Mouse (Mus musculus): ENCODE measurements around the gene Hes7. TPM values are rescaled to one million over a fixed set of nuclear protein-coding genes. Genes with fewer than 3 reads are reported as not detected.

The Hes7 gene
- polyA plus RNA-seq, 1 experiment from 2014 or later: 0.58 TPM

GRCm38 (mm10) chr11:69114018-69114417, 6.2 kb upstream of the Hes7 start:
- no peak overlapping the region for H3K27ac ChIP-seq
- peaks cover 7% of the 10 kb centered on the region for H3K36me3 ChIP-seq
- no peak for ATAC-seq (ENCODE audit: insufficient number of reproducible peaks, low FRiP score, low TSS enrichment, low read depth)
- no peaks in the 10 kb centered on the region for H3K27me3 ChIP-seq
- no peak overlapping the region for H3K9ac ChIP-seq
- H3K9me3 ChIP-seq: no peaks in the 10 kb centered on the region
- 64% methylated on average over 3 of the region's 3 CpGs for WGBS
- H3K4me3 ChIP-seq: no peak overlapping the region
- H3K4me2 ChIP-seq: no peak overlapping the region
- H3K4me1 ChIP-seq: peaks cover 19% of the 10 kb centered on the region

GRCm38 (mm10) chr11:69114621-69115020, 5.6 kb upstream of the Hes7 start:
- 81% methylated on average over 3 of the region's 3 CpGs for WGBS
- ATAC-seq (ENCODE audit: insufficient number of reproducible peaks, low FRiP score, low TSS enrichment, low read depth): no peak
- no peak overlapping the region for H3K9ac ChIP-seq
- H3K4me3 ChIP-seq: no peak overlapping the region
- no peaks in the 10 kb centered on the region for H3K9me3 ChIP-seq
- H3K4me2 ChIP-seq: no peak overlapping the region
- no peak overlapping the region for H3K27ac ChIP-seq
- peaks cover 24% of the 10 kb centered on the region for H3K4me1 ChIP-seq
- H3K36me3 ChIP-seq: peaks cover under 1% of the 10 kb centered on the region
- no peaks in the 10 kb centered on the region for H3K27me3 ChIP-seq

GRCm38 (mm10) chr11:69116843-69117242, 3.4 kb upstream of the Hes7 start:
- no peak for ATAC-seq (ENCODE audit: insufficient number of reproducible peaks, low FRiP score, low TSS enrichment, low read depth)
- no peak overlapping the region for H3K4me2 ChIP-seq
- H3K36me3 ChIP-seq: no peaks in the 10 kb centered on the region
- no peak overlapping the region for H3K27ac ChIP-seq
- 0 out of 2 replicates have a peak, but pooled peaks cover 2% of the 10 kb centered on the region for H3K27me3 ChIP-seq
- H3K4me3 ChIP-seq: peak overlapping the region; percentile 76
- no peak overlapping the region for H3K9ac ChIP-seq
- peaks cover 46% of the 10 kb centered on the region for H3K4me1 ChIP-seq
- no peaks in the 10 kb centered on the region for H3K9me3 ChIP-seq
- 49% methylated on average over 5 of the region's 5 CpGs for WGBS

GRCm38 (mm10) chr11:69117737-69118695, 2.2 kb upstream of the Hes7 start:
- WGBS: under 1% methylated on average over 45 of the region's 45 CpGs
- H3K4me1 ChIP-seq: peaks cover 47% of the 10 kb centered on the region
- H3K27me3 ChIP-seq: 0 out of 2 replicates have a peak, but pooled peaks cover 2% of the 10 kb centered on the region

GRCm38 (mm10) chr11:69118765-69119164, 1.4 kb upstream of the Hes7 start:
- no peak; the same call in 1 of the 2 replicates for ATAC-seq (ENCODE audit: insufficient number of reproducible peaks, low FRiP score, low TSS enrichment, low read depth)
- Histone ChIP-seq H3K4me1 (peaks cover 49% of the 10 kb centered on the region), H3K4me3 (peak overlapping the region; percentile 76), H3K4me2 (peak overlapping the region; percentile 97), H3K9ac (no peak overlapping the region), H3K27me3 (0 out of 2 replicates have a peak, but pooled peaks cover 2% of the 10 kb centered on the region), H3K27ac (peak overlapping the region; percentile 90; the same call in 1 of the 2 replicates), H3K9me3 (no peaks in the 10 kb centered on the region), H3K36me3 (no peaks in the 10 kb centered on the region)
- 0% methylated on average over 15 of the region's 15 CpGs for WGBS

More at GRCm38 (mm10) chr11:69117737-69118695, 2.2 kb upstream of the Hes7 start:
- H3K36me3 ChIP-seq: no peaks in the 10 kb centered on the region
- H3K9me3 ChIP-seq: no peaks in the 10 kb centered on the region
- no peak for ATAC-seq (ENCODE audit: insufficient number of reproducible peaks, low FRiP score, low TSS enrichment, low read depth)
- peak overlapping the region; percentile 90 for H3K27ac ChIP-seq
- H3K9ac ChIP-seq: peak overlapping the region; percentile 70
- peak overlapping the region; percentile 76 for H3K4me3 ChIP-seq
- H3K4me2 ChIP-seq: peak overlapping the region; percentile 97

- no peaks in the 10 kb centered on the region for H3K9me3 ChIP-seq
- peaks cover 49% of the 10 kb centered on the region for H3K4me1 ChIP-seq
- H3K4me2 ChIP-seq: peak overlapping the region; percentile 97
- H3K27me3 ChIP-seq: 0 out of 2 replicates have a peak, but pooled peaks cover 2% of the 10 kb centered on the region
- ATAC-seq (ENCODE audit: insufficient number of reproducible peaks, low FRiP score, low TSS enrichment, low read depth): no peak
- 34% methylated on average over 14 of the region's 14 CpGs for WGBS
- H3K27ac ChIP-seq: no peak overlapping the region
- no peak overlapping the region for H3K9ac ChIP-seq
- peak overlapping the region; percentile 82 for H3K4me3 ChIP-seq
- no peaks in the 10 kb centered on the region for H3K36me3 ChIP-seq
Measured at GRCm38 (mm10) chr11:69119446-69120155, 603 bp upstream of the Hes7 start.

GRCm38 (mm10) chr11:69121001-69121740, 967 bp downstream of the Hes7 start:
- Histone ChIP-seq H3K9ac (peak overlapping the region; percentile 74; the same call in 1 of the 2 replicates), H3K4me3 (peak overlapping the region; percentile 82), H3K9me3 (no peaks in the 10 kb centered on the region), H3K36me3 (no peaks in the 10 kb centered on the region), H3K27me3 (0 out of 2 replicates have a peak, but pooled peaks cover 2% of the 10 kb centered on the region), H3K27ac (peak overlapping the region; percentile 95), H3K4me2 (peak overlapping the region; percentile 97), H3K4me1 (peaks cover 55% of the 10 kb centered on the region)
- 1% methylated on average over 31 of the region's 33 CpGs for WGBS
- no peak for ATAC-seq (ENCODE audit: insufficient number of reproducible peaks, low FRiP score, low TSS enrichment, low read depth)

- Histone ChIP-seq H3K36me3 (no peaks in the 10 kb centered on the region), H3K9ac (peak overlapping the region; percentile 74), H3K4me2 (peak overlapping the region; percentile 97), H3K4me3 (peak overlapping the region; percentile 82), H3K27me3 (0 out of 2 replicates have a peak, but pooled peaks cover 2% of the 10 kb centered on the region), H3K27ac (peak overlapping the region; percentile 95), H3K9me3 (no peaks in the 10 kb centered on the region), H3K4me1 (peaks cover 59% of the 10 kb centered on the region)
- ATAC-seq (ENCODE audit: insufficient number of reproducible peaks, low FRiP score, low TSS enrichment, low read depth): no peak
- WGBS: under 1% methylated on average over 31 of the region's 32 CpGs
Measured at GRCm38 (mm10) chr11:69121741-69122335, 1.6 kb downstream of the Hes7 start.

GRCm38 (mm10) chr11:69122336-69122951, 2.2 kb downstream of the Hes7 start, which contains the start of gene 9130213A22Rik:
Gene 9130213A22Rik (minus strand): TSS chr11:69122589.
- ATAC-seq (ENCODE audit: insufficient number of reproducible peaks, low FRiP score, low TSS enrichment, low read depth): peak; percentile 78
- Histone ChIP-seq H3K4me2 (peak within 1 kb of the TSS; percentile 97), H3K9me3 (no peaks in the 10 kb centered on the region), H3K9ac (peak within 1 kb of the TSS; percentile 74), H3K4me3 (peak within 1 kb of the TSS; percentile 82), H3K36me3 (no peaks in the 10 kb centered on the region), H3K4me1 (peaks cover 53% of the 10 kb centered on the region), H3K27me3 (0 out of 2 replicates have a peak, but pooled peaks cover 2% of the 10 kb centered on the region), H3K27ac (peak within 1 kb of the TSS; percentile 95)
- under 1% methylated on average over 63 of the region's 66 CpGs for WGBS

- H3K9me3 ChIP-seq: no peaks in the 10 kb centered on the region
- H3K9ac ChIP-seq: peak overlapping the region; percentile 74
- H3K4me3 ChIP-seq: peak overlapping the region; percentile 82
- peak overlapping the region; percentile 97 for H3K4me2 ChIP-seq
- 0 out of 2 replicates have a peak, but pooled peaks have one; percentile 1 for ATAC-seq (ENCODE audit: insufficient number of reproducible peaks, low FRiP score, low TSS enrichment, low read depth)
- H3K27ac ChIP-seq: peak overlapping the region; percentile 95
- H3K4me1 ChIP-seq: peaks cover 49% of the 10 kb centered on the region
- no peaks in the 10 kb centered on the region for H3K36me3 ChIP-seq
- H3K27me3 ChIP-seq: peaks cover 2% of the 10 kb centered on the region; the same call in 1 of the 2 replicates
- WGBS: 1% methylated on average over 29 of the region's 29 CpGs
Measured at GRCm38 (mm10) chr11:69123056-69123692, 3.0 kb downstream of the Hes7 start.
